Comparison of ENCODE assay signal across 8 mouse cellular contexts in genomic region chr3:89322514-89323165, GRCm38 (mm10). TPM values are rescaled to one million over a fixed set of nuclear protein-coding genes. Genes with fewer than 3 reads are reported as not detected.
DNase-seq lines count a peak whose midpoint lies in the region; ATAC-seq and TF ChIP-seq lines count a peak whose summit lies in the region.

Efna3 (minus strand) TSS chr3:89322965.

- peak; percentile 58 for DNase-seq in CD4-positive, CD25-positive, alpha-beta regulatory T cell, adult 2 months (ENCODE audit: low read depth, low spot score)
- DNase-seq in embryo, embryonic 10 days (ENCODE audit: low spot score) = peak; percentile 78
- peak; percentile 49 for DNase-seq in gastrocnemius, postnatal 14 days
- peak; percentile 80 to 89 for DNase-seq in left cerebral cortex, adult 9 months (ENCODE audit: low spot score in 2 of 2)

- H3K27ac ChIP-seq in intestine, embryonic 15.5 days = peak within 1 kb of the TSS; percentile 40; the same call in 1 of the 2 replicates
- H3K27ac ChIP-seq in small intestine, adult 2 months (ENCODE audit: insufficient read depth, low read depth, low read length) = no peak within 1 kb of the TSS

- H3K27me3 ChIP-seq in intestine, embryonic 15.5 days (replicated peaks) = peaks cover 43% of the 10 kb centered on the region
- H3K27me3 ChIP-seq in megakaryocyte, embryonic 14.5 days (replicated peaks) = peaks cover 97% of the 10 kb centered on the region
- H3K27me3 ChIP-seq in small intestine, adult 2 months (ENCODE audit: control insufficient read depth, insufficient read depth, low read length) = peaks cover 31% of the 10 kb centered on the region

- H3K9me3 ChIP-seq in intestine, embryonic 15.5 days = no peaks in the 10 kb centered on the region
- no peaks in the 10 kb centered on the region for H3K9me3 ChIP-seq in megakaryocyte, embryonic 14.5 days

- TF ChIP-seq CTCF in small intestine, adult 2 months (IDR thresholded peaks at IDR 0.05; ENCODE audit: extremely low read depth, insufficient read length, insufficient replicate concordance, low read depth, low read length) = no peak

- H3K9ac ChIP-seq in intestine, embryonic 15.5 days = peak within 1 kb of the TSS; percentile 57

- ATAC-seq in CD4-positive, CD25-positive, alpha-beta regulatory T cell, adult 4 months = no peak
- ATAC-seq in intestine, embryonic 15.5 days = peak; percentile 57

- intact Hi-C loops in gastrocnemius, postnatal 14 days (cut with DNase I; ENCODE audit: low total_unique reads) = no loop called here

- H3K4me1 ChIP-seq in intestine, embryonic 15.5 days (replicated peaks) = peaks cover 36% of the 10 kb centered on the region
- H3K4me1 ChIP-seq in megakaryocyte, embryonic 14.5 days = peaks cover 42% of the 10 kb centered on the region
- peaks cover 29% of the 10 kb centered on the region for H3K4me1 ChIP-seq in small intestine, adult 2 months (ENCODE audit: control insufficient read depth, insufficient read depth, insufficient read length, low read length)

- no peaks in the 10 kb centered on the region for H3K36me3 ChIP-seq in intestine, embryonic 15.5 days
- H3K36me3 ChIP-seq in megakaryocyte, embryonic 14.5 days (replicated peaks; ENCODE audit: low read length) = no peaks in the 10 kb centered on the region
- H3K36me3 ChIP-seq in small intestine, adult 2 months (ENCODE audit: control insufficient read depth, insufficient read depth, low read length) = no peaks in the 10 kb centered on the region

- peak within 1 kb of the TSS; percentile 98 for H3K4me2 ChIP-seq in intestine, embryonic 15.5 days (replicated peaks)

- 1% methylated on average over 53 of the region's 53 CpGs for WGBS in intestine, embryonic 15.5 days
- under 1% methylated on average over 53 of the region's 53 CpGs for WGBS in small intestine, adult 2 months

- TF ChIP-seq POLR2A in small intestine, adult 2 months (IDR thresholded peaks at IDR 0.05; ENCODE audit: low read depth, low read length) = no peak

- peak within 1 kb of the TSS; percentile 61 for H3K4me3 ChIP-seq in intestine, embryonic 15.5 days (replicated peaks)
- H3K4me3 ChIP-seq in megakaryocyte, embryonic 14.5 days (replicated peaks) = peak within 1 kb of the TSS; percentile 87
- peak within 1 kb of the TSS; percentile 69 for H3K4me3 ChIP-seq in small intestine, adult 2 months (ENCODE audit: low read depth, low read length)

RNA-seq across cellular contexts. Expression of gene Efna3, which starts in this region (rescaled TPM):
- not detected for polyA plus RNA-seq in CD4-positive, CD25-positive, alpha-beta regulatory T cell, adult 4 months (2017; shearing (Covaris generic))
- not detected for total RNA-seq in gastrocnemius, postnatal 14 days (2021)
- polyA plus RNA-seq in intestine, embryonic 15.5 days (2015; fragmentation: Nextera tagmentation; extraction: Ambion mirVana) = 9.0 and 9.2 TPM in 2 replicates
- polyA plus RNA-seq in megakaryocyte, embryonic 14.5 days (2012; ENCODE audit: insufficient read depth, low replicate concordance) = not detected in 2 replicates
- polyA plus RNA-seq in small intestine, adult 2 months (2012; rRNA removed) = 3.9 and 7.0 TPM in 2 replicates

Comparison
In these comparisons a context has a peak if more than half of its experiments do, and no peak if none do; other contexts are left out.
1. Peak in DNase-seq in gastrocnemius, postnatal 14 days; RNA of the gene not detected or under 1 TPM.